Mouse (Mus musculus): Measurements from ENCODE around the gene Ubash3a. TPM values are rescaled to one million over a fixed set of nuclear protein-coding genes. Genes with fewer than 3 reads are reported as not detected.

Ubash3a gene
- under 1 TPM in 1 of 2 experiments, not detected in 1; 0.19 TPM for total RNA-seq (2021)
- long read RNA-seq, experiment 1, partial matches to known transcripts: 0 of 1 reads
- long read RNA-seq, experiment 1, other reads (novel, unspliced or antisense): 1 of 1 reads
- long read RNA-seq, experiment 2, partial matches to known transcripts: 0 of 1 reads
- long read RNA-seq, experiment 2, other reads (novel, unspliced or antisense): 1 of 1 reads

DNA sequence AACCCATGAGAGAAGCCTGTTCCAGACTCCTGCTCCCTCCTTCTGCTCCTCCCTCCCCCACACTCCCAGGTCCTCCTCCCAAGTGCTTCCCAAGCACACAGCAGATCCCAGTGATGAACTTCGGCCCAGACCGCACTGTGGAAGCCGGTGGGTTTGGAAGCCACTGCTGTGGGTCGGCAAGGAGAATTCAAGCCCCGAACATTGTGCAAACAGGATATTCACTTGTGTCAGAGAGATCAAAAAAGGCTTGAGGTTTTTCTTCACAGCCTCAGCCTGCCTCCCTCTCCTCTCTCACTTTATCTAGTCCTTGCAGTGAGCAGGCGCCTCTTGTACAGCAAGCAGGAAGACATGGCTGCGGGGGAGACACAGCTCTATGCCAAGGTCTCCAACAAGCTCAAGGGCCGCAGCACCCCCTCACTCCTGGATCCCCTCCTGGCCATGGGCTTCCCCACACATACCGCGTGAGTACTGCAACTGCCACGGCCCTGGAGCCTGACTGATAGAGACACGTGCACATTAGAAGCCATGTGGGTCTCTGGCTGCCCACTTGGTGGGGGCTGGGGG is at the start of gene Ubash3a:
Gene Ubash3a, plus strand, starts transcription at position 103 of the 564 bp plus-strand sequence.
- no peak for DNase-seq

DNA sequence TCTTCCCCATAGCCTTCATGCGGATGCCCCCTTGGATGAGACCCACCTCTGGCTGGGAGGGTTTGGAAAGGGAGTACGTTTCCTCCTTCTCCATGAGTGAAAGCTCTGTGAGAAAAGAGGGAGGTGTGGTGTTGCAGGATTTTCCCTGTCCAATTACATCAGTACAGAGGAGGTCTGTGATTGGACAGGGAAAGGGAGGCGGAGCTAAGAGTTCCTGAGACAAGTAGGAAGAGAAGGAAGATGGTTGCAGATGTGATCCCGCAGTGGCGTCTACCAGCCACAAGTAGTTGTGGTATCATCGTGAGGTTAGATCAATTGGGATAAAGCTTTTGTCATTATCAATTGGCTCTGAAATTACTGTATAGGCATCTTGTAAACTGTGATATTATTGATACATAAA is 49.8 kb upstream of the Ubash3a start:
- DNase-seq: no peak

DNA sequence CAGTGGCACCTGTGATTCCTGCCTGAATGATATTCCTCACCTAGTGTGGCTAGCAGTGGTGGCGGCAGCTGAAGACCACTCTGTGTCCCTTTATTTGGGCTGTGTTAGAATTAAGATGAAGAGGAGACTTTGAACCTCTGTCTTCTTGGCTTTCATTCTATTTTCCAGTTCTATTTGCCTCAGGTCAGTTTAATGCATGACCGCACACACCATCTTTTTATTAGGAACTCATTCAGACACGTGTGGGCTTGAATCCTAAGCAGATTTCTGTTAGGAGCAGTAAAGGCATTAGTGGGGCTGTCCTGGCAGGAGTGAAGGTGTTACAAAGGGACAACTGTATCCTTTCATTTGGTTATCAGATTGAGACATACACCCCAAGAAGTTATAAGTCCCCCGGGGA is 47.4 kb upstream of the Ubash3a start:
- DNase-seq: no peak

DNA sequence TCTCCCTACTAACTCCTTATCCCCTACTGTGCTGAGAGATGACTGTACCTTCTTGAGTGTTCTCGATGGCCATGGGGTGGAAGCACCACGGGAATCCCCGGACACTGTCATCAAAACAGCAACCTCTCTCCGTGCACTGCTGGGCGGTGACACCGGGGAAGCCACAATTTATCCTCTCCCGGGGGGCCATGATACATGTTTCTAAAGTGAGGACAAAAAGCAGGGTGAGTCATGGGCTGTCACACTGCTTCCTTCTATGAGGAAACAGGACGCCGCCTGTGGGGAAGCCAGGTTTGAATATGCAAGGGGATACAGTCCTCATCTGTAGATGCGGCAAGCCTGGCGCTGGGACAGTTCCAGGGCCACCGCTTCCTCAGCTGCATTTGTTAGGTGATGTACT is 45.1 kb upstream of the Ubash3a start:
- no peak for DNase-seq

DNA sequence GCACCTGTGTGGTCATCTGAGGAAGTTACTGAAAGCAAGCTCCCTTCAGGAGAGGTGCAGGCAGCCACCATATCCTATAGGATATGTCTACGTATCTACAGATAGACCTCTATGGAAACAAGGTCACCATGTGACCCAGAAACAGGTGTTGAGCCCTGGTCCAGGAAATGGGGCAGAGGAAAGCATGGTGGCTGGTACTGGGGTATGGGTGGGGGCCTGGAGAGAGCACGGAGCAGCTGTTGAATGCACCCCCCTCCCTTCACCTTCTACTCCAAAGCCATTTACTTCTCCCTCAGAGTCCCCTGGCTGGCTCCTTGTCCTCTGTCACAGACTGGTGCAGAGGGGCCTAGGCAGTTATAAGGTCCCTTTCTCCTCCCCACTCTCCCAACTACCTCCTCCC is 43.9 kb upstream of the Ubash3a start:
- DNase-seq: no peak

DNA sequence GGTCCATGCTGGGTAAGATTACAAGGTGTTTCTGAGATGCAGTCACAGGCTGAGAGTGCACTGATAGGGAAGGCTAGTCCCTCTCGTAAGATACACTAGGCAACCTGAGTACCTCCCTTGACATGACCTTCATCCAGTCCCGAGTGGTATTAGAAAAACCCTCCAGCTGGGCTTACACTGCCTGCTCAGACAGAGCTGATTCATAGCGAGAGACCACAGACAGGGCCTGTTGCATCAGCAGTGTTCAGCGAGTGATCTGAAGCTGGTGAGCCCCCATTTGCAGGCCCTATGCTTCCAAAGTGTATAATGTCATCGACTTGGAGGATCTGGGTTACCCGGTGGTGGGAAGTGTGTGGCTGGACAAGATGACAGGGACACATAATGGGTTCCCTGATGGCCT is 42.5 kb upstream of the Ubash3a start, which contains the start of gene Tff1:
Gene Tff1, minus strand, starts transcription at position 151 of the 400 bp plus-strand sequence.
- DNase-seq: no peak

DNA sequence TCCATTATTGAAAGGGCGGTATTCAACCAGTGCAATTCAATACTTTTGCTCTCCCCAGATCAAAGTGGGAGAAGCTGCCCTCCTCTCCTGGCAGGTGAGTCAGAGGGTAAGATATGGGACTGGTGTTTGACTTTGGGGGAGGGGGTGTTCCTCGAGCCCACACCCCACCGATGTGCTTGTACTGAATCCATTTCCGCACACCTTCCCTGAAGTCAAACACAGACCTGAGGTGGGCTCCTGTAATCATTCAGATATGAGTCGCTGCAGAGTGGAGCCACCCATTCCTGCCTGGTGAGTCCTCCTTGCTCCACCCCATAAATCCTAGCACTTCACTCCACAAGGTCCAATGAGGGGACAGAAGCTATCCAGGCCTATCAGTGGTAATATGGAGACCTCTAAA is 37.9 kb upstream of the Ubash3a start:
- no peak for DNase-seq

DNA sequence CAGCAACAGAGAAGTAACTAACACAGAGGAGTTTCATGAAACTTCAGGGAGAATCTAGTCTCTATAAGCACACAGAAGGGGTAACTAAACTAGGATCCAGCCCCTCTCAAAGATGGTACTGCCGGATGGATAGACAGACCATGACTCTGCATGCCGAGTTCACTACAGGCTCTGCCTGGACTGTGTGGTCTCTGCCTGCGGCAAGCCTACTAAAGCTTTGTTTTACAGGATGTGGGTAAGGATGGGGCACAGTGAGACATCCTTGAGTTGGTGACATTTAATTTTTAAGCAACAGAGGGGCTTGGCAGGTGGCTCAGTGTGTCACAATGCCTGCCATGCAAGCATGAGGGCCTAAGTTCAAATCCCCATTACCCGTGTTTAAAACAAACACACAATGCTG is 31.4 kb upstream of the Ubash3a start:
- DNase-seq: no peak

DNA sequence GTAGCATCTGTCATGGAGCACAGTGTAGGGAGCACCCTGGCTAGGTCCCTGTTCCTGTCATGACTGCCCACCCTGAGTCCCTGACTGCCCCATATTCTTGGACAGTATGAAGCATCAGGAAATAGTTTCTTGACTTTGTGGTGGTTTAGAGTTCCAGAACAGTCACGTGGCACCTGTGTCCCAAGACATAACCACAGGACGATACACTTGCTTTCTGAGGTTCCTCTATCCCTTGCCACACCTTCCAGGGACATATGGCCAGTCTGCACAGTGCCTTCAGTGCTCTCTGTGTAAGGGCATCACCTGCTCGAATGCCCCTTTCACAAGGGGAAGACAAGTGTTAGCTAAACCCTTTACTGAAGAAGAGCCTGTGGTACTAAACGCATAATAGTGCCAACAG is 26.2 kb upstream of the Ubash3a start:
- DNase-seq: no peak

DNA sequence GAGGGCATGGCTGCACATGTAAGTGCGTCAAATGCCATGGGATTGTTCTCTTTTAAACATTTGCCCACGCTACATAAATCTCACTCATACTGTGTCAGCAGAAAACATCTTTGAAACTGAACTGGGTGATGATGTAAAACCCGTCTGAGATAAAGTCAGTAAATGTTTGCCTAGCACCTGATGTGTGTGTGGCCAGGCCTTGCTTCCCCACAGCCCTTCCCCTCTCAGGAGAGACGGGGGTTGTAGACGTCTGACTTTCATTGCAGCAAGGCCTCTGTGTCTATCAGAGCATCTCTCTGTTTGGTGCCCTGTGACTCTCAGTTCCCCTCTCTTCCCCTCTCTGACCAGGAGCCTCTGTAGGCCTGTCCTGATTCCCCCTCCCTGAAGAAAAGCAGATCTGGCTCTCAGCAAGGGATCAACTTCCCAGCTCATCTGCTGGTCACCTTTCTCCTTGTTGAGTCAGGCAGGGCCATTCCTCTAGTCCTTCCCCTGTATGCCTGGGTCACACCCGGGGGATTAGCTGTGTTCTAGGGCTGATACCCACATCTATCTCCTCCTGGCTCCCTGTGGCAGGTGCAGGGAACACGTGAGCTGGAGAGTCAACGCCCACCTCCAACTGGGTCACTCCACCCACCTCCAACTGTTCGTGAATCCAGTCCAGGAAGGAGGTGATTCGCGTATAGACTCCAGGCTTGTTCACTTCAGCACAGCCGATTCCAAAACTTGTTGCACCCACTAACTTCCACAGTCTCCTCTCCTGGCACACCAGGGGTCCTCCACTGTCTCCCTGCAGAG is 24.3 kb upstream of the Ubash3a start:
- no peak for DNase-seq

DNA sequence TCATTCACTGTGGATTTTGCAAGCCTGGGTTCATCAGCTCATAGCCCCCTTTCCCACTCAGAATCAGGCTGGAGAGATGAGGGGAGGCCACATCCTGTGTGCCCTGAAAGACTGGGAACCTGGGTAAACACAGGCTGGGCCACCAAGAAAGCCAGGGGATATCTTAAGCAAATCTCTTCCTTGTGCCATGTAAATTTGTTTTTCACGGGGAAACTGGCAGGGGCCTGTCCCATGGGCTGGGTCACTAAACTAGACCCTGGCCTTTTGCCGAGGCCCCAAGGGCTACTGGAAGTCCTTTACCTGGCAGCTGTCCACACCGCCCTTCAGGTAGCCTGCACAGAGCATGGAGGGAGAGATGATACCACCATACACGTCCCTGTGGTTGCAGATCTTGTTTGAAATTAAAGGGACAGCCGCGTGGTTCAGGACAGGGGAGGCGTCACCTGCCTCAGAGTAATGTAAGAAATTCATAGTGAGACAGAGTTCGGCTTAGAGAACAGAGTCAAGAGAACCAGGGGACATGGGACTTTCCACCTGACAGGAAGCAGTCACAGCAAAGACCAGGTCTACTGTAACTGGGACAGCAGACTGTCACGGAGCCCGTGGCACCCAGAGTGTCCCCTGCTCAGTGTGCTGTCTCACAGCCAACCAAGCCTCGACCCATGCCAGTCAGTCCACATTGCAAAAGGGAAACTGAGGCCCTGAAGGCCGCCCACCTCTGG is 23.2 kb upstream of the Ubash3a start:
- DNase-seq: no peak

DNA sequence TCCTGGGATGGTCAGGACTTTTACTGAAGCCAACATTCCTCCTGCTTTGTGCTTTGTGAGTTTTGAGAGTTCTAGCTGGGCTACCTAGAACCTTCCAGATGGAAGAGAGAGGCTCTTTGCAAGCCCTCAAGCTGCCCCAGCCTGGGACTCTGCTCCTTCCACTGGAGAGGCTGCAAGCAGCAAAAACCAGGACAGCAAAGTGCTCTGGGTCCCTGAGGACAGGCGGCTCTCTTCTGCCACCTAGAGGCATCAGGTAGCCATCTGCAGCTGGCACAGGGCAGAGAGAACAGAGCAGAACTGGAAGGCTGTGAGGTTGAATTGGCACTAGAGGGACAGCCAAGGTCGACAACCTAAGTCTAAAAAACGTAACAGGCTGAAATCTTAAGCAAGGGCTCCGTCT is 20.3 kb upstream of the Ubash3a start:
- DNase-seq: peak; percentile 44

DNA sequence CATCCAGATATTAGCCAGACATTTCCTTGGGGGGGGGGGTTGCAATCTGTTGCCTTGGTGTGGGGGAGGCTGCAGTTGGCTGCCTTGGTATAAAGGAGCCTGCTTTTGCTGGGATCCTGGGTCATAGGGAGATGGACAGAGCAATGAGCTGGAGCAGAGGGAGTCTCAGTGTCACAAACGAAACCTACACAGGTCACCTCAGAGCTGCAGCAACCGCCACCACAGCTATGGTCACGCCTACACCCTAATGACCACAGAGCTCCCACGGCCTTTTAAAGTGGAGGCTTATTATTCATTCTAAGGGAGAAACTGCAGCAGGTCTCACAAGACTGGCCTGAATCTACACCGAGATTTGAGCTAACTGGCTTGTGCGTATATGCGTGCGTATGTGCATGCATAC is 15.8 kb upstream of the Ubash3a start:
- DNase-seq: no peak

DNA sequence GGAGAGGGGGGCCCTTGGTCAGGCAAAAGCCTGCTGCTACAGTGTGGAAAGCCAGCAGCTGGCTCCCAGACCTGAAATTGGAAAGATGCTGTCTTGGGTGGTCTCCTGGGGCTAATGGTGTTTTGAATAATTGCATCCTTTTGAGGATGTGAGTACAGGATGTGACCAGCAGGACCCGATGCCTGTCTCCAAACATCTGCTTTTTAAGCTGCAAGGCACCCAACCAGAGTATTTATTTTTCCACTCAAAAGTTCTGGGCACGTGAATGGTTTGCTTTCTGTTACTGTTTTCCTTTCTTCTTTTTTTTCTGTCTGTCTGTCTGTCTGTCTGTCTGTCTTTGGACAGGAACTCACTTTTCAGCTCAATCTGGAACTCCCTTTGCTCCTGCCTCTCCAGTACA is 15.0 kb upstream of the Ubash3a start:
- DNase-seq: no peak

DNA sequence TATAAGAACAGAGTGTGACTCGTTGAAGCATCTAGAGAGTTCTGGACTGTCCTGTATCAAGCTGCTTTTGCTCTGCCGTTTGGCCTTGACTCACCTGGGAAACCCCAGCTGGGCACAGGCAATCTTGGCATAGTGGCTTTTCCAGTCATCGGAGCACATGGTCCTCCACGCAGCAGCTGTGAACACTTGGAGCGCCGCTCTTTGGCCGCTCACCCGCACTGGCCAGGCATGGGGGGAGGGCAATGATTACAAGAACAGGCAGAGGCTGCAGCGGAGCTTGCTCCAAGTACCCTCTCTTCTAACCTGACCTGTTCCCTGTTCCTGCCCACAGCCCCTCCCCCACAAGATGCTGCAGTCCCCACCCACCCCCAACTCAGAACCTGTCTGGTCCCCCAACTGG is 14.3 kb upstream of the Ubash3a start:
- DNase-seq: peak; percentile 41

DNA sequence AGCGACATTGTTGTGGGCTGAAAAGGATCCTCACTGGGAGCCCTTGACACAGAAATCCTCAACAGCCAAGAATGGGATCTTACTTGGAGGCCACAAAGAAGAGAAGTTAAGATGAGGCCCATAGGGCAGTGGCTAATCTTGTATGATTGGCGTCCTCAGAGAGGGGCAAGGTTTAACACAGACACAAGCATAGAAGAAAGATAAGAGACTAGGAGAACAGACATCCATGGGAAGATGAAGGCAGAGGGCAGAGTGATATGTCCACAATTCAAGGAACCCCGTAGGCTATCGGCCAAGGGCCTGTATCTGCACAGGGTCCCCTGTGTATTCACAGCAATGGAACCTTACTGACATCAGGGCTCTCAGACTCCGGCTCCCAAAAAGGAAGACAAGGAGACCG is 12.5 kb upstream of the Ubash3a start:
- no peak for DNase-seq

DNA sequence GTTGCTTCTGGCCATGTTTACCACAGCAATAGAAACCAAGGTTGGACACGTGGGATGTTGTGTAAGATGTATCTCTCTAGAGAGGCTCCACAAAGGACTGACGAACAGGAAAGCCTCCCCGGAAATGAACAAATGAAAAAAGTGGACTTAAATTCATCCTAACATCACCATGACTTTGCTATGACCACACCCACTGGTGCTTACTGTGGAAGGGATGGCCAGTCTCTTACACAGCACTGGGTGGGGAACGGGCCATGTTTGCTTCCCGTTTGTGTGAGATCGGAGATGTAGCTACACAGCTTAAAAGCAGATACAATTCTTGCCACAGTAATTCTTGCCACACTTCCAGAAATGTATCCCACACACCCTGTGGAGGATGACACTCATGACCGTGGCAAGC is 11.4 kb upstream of the Ubash3a start:
- no peak for DNase-seq

DNA sequence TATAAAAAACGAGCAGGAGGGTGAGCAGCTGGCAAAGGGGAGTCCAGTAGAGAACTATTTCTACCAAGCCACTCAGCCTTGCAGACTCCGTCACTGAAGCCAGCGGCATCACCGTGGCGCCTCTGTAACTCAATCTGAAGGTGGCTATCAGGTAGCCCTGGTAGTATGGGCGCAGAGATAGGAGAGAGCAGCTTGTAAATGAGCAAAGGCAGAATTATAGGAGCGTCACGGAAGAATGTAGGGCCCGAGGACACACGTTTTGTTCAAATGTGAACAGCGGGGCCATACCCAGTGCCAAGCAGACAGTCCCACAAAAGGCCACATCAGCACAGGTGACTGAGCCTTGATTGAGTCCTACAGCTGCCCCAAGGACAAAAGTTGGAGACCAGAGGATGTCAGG is 8.8 kb upstream of the Ubash3a start, which contains the start of gene Tmprss3:
Gene Tmprss3, minus strand, starts transcription at position 101 of the 400 bp plus-strand sequence.
- no peak for DNase-seq

DNA sequence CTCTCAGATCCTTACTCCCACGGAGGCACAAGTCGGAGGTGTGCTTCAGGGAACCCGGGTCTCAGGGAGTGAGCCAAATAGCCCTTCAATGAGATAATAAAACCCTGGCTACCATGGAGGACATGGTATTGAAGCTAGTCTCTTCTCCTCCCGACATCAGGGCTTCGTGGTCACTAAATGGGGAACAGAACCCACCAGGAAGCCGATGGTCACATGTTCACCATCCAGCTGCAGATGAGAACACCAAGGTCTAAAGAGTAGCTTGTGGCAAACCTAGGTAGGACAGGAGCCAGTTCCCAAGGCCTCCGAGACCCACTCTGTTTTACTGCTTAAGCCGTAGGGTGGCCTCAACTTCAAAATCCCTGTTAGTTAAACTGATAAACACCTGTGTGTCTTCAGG is 981 bp downstream of the Ubash3a start:
- DNase-seq: no peak

DNA sequence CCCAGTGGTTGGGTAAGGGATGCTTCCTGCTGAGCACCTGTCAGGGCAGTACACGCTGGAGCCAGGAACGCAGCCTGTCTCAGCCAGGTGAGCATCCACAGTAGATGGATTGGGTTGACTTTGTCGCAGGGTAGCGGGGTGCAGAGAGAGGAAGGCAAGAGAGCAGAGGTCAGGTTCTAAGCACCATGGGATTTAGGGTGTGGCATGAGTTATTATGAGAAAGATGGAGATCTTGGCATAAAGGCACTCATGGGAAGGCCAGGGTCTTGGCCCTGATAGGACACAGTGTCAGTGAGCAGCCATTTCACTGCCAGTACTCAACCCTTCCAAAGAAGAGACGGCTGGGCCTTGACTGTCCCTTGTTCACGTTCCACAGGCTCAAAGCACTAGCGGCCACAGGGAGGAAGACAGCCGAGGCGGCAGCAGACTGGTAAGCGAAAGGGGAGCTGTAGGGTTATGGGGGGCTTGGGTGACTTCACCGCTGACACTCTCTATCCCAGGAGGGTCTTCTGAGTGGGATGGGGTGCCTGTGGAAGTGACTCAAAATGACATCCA is 1.8 kb downstream of the Ubash3a start:
- DNase-seq: no peak

DNA sequence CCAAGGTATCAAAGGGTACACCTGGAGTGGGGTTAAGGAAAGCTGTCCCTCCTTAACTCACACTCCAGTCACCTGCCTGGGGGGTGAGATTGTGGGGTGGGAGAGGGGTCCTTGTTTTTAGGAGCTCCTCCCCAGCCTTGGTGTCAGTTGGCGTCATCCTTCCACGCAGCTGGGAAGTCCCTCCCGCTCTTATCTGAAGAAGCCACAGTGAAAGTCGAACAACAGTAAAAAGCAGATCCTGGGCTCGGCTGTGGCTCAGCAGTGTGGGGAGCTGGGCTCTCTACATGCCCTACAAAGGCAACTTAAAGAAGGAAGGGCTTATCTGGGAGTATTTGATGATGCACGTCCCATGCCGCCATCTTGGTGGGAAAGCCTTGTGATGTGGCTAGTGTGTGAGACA is 2.6 kb downstream of the Ubash3a start:
- no peak for DNase-seq

DNA sequence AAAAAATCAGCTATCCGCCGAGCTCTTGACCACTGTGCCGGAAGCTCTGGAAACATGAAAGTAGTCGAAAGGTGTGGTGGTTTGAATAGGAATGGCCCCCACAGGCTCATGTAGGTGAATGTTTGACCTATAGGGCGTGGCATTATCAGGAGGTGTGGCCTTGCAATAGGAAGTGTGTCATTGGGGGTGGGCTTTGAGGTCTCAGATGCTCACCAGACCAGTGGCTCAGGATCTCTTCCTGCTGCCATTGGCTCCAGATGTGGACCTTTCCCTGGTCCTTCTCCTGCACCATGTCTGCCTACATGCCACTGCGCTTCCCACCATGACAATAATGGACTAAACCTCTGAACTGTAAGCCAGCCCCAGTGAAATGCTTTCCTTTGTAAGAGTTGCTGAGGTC is 4.2 kb downstream of the Ubash3a start:
- no peak for DNase-seq

All from gastrocnemius, postnatal 25 days (tissue).